Mouse (Mus musculus) monocyte, adult 2 months (primary cell): Measurements from ENCODE around the gene Coq9.
"Not testable (repeated sequence)": the region's sequence is repeated elsewhere in the genome, so short reads cannot be mapped to it uniquely, and the experiment has no call there.

Experiments used
- DNase-seq, 2 experiments: peaks; one replicate each; pipeline ENCODE4 v3.0.0; 2022; ENCODE audit warnings: low spot score in 2 of 2, low read depth in 1 of 2

Coq9 gene

GRCm38 (mm10) chr8:94821381-94821780, 16.7 kb upstream of the Coq9 start:
- no peak for DNase-seq

- no peak for DNase-seq
Measured at GRCm38 (mm10) chr8:94822637-94823560, 15.2 kb upstream of the Coq9 start.

- no peak for DNase-seq
Measured at GRCm38 (mm10) chr8:94825170-94825569, 13.0 kb upstream of the Coq9 start.

GRCm38 (mm10) chr8:94826210-94826609, 11.9 kb upstream of the Coq9 start:
- no peak for DNase-seq

GRCm38 (mm10) chr8:94828284-94828683, 9.8 kb upstream of the Coq9 start:
- DNase-seq = no peak

GRCm38 (mm10) chr8:94833901-94834405, 4.2 kb upstream of the Coq9 start:
- not testable (repeated sequence) for DNase-seq

- DNase-seq = not testable (repeated sequence)
Measured at GRCm38 (mm10) chr8:94835751-94836150, 2.4 kb upstream of the Coq9 start.

GRCm38 (mm10) chr8:94836456-94837240, 1.5 kb upstream of the Coq9 start:
- no peak for DNase-seq

GRCm38 (mm10) chr8:94838600-94838999, 479 bp downstream of the Coq9 start:
- peak in 1 of 2 experiments; percentile 40 for DNase-seq

- DNase-seq = no peak
Measured at GRCm38 (mm10) chr8:94841183-94841582, 3.1 kb downstream of the Coq9 start.

GRCm38 (mm10) chr8:94850049-94850448, 11.9 kb downstream of the Coq9 start:
- no peak for DNase-seq

- DNase-seq = not testable (repeated sequence)
Measured at GRCm38 (mm10) chr8:94854761-94855160, 16.6 kb downstream of the Coq9 start.

- DNase-seq = no peak
Measured at GRCm38 (mm10) chr8:94857011-94857345, 18.9 kb downstream of the Coq9 start.

- peak; percentile 72 to 85 for DNase-seq
Measured at GRCm38 (mm10) chr8:94857346-94858173, 19.4 kb downstream of the Coq9 start, which contains the start of gene Polr2c. Gene Polr2c (plus strand): TSS chr8:94857450.

- DNase-seq = peak in 1 of 2 experiments; percentile 56
Measured at GRCm38 (mm10) chr8:94861352-94861910, 23.3 kb downstream of the Coq9 start.

GRCm38 (mm10) chr8:94862487-94863220, 24.5 kb downstream of the Coq9 start:
- DNase-seq = no peak

- DNase-seq = no peak
Measured at GRCm38 (mm10) chr8:94863897-94864673, 26.0 kb downstream of the Coq9 start.

- DNase-seq = no peak
Measured at GRCm38 (mm10) chr8:94865292-94865691, 27.2 kb downstream of the Coq9 start.

- no peak for DNase-seq
Measured at GRCm38 (mm10) chr8:94866921-94867320, 28.8 kb downstream of the Coq9 start.
